Mouse (Mus musculus) Muller cell, postnatal 12 days (primary cell): ENCODE measurements around the gene Asxl1.

Experiments used
- DNase-seq: peaks from one replicate; pipeline ENCODE4 v3.0.0-alpha.2; 2015; ENCODE audit errors: inconsistent ontology term

Gene Asxl1

GRCm38 (mm10) chr2:153443434-153444240 lies 98.0 kb downstream of the Asxl1 start:
- no peak for DNase-seq

- peak; percentile 86 for DNase-seq
Measured at GRCm38 (mm10) chr2:153444254-153445136, 98.9 kb downstream of the Asxl1 start.

GRCm38 (mm10) chr2:153445137-153446016 lies 99.7 kb downstream of the Asxl1 start:
- DNase-seq, result peak; percentile 39

- DNase-seq, result peak; percentile 81
Measured at GRCm38 (mm10) chr2:153446017-153446408, 100.4 kb downstream of the Asxl1 start.

- DNase-seq, result no peak
Measured at GRCm38 (mm10) chr2:153446476-153446875, 100.8 kb downstream of the Asxl1 start.

- DNase-seq, result no peak
Measured at GRCm38 (mm10) chr2:153447719-153448118, 102.1 kb downstream of the Asxl1 start.

- DNase-seq, result no peak
Measured at GRCm38 (mm10) chr2:153448519-153448918, 102.9 kb downstream of the Asxl1 start.
